Mouse (Mus musculus) hindbrain, postnatal 0 days (tissue): ENCODE measurements at regions not wholly inside any gene's neighbourhood (a gene's known extent, or its start where the extent isn't known, plus 50 kb on each side); places are given as distances from the start of the nearest gene placed in this dataset.

Experiments used
- ATAC-seq: fragments of 200-750 bp; cut with Nextera tagmentation; 2 replicates; pipeline ENCODE4 v1.8.0; 2017; ENCODE audit warnings: mild to moderate bottlenecking, moderate TSS enrichment, moderate library complexity
- DNase-seq: peaks from one replicate; pipeline ENCODE4 v3.0.0-alpha.2; 2015; ENCODE audit warnings: low spot score
- H3K27ac ChIP-seq: fragments of 300-500 bp; sonication (generic); 2 replicates; pipeline ENCODE4 v1.5.1; 2014; ENCODE audit warnings: mild to moderate bottlenecking
- H3K27me3 ChIP-seq: fragments of 300-500 bp; sonication (generic); 2 replicates; pipeline ENCODE4 v1.6.1; 2014; ENCODE audit warnings: low read length, mixed read lengths; ENCODE audit not compliant: insufficient read depth
- H3K36me3 ChIP-seq: fragments of 300-500 bp; sonication (generic); 2 replicates; pipeline ENCODE4 v1.6.1; 2014; ENCODE audit warnings: low read length, mixed read lengths; ENCODE audit not compliant: insufficient read depth
- H3K4me1 ChIP-seq: fragments of 300-500 bp; sonication (generic); 2 replicates; pipeline ENCODE4 v1.6.1; 2014; ENCODE audit warnings: antibody characterized with exemption, low read length, mixed read lengths; ENCODE audit not compliant: insufficient read depth
- H3K4me2 ChIP-seq: fragments of 300-500 bp; sonication (generic); 2 replicates; pipeline ENCODE4 v1.6.1; 2014; ENCODE audit warnings: low read depth, mild to moderate bottlenecking, low read length, moderate library complexity, mixed read lengths
- H3K4me3 ChIP-seq: fragments of 300-500 bp; sonication (generic); 2 replicates; pipeline ENCODE4 v1.5.1; 2014; ENCODE audit warnings: low read length
- H3K9ac ChIP-seq: fragments of 300-500 bp; sonication (generic); replicated peaks from 2 replicates; pipeline ENCODE4 v1.6.1; 2014; ENCODE audit warnings: mild to moderate bottlenecking, low read length, moderate library complexity, mixed read lengths
- H3K9me3 ChIP-seq: fragments of 300-500 bp; sonication (generic); 2 replicates; pipeline ENCODE4 v1.6.1; 2016; ENCODE audit warnings: low read length, mixed read lengths
- CTCF ChIP-seq: IDR thresholded peaks from 2 replicates; pipeline ENCODE4 v1.5.1; 2016; ENCODE audit warnings: antibody characterized with exemption, control low read depth, low read depth
- WGBS: fragments of 180-500 bp; shearing (Covaris S2); extraction: QIAGEN DNeasy Blood & Tissue Kit; methylation state at CpG from one replicate; pipeline ENCODE4 v1.1.7; 2014; 5-methylcytosine and 5-hydroxymethylcytosine counted together

DNA sequence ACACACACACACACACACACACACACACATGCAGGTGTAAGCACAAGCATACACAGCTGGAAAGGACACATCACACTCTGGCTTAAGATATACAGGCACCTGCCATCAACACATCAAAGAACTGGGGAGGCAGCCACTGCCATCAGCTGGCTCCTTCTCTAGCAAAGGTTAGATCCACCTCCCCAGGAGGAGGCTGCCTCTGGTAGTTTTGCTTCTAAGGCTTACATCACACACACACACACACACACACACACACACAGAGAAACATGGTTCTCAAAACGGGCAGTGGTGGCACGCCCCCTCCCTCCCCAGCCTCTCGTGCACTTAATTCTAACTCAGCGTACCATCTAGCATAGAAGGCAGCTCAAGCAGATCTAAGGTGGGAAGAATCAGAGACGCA, 126.9 kb upstream of the Zdhhc25 start:
- Histone ChIP-seq H3K4me2 (no peak overlapping the region), H3K36me3 (no peaks in the 10 kb centered on the region), H3K9me3 (no peaks in the 10 kb centered on the region), H3K27ac (no peak overlapping the region), H3K27me3 (no peaks in the 10 kb centered on the region), H3K4me3 (no peak overlapping the region), H3K4me1 (no peaks in the 10 kb centered on the region), H3K9ac (no peak overlapping the region)
- DNase-seq: no peak
- 60% methylated on average over 5 of the region's 5 CpGs for WGBS
- no peak for ATAC-seq
- no peak for TF ChIP-seq CTCF

DNA sequence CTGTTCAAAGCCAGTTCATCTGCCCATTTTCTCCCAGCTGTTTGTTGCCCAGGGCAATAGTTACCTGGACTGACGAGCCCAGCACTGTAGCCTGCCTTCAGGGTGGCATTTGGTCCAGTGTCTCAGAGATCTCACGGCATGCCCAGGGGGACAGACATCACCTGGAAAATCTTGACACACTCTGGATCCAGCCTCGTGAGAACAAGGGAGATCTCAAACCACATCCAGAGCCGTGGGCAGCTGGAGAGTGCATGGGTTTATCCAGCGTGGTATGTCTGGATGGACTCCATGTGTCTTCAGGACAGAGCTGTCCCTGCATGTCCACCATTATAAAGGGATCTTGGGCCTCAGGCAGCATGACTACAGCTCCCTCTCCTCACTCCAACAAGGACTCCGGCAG, 116.6 kb upstream of the Zdhhc25 start:
- Histone ChIP-seq H3K36me3 (no peaks in the 10 kb centered on the region), H3K27ac (no peak overlapping the region), H3K27me3 (no peaks in the 10 kb centered on the region), H3K4me2 (no peak overlapping the region), H3K9ac (no peak overlapping the region), H3K4me3 (no peak overlapping the region), H3K4me1 (no peaks in the 10 kb centered on the region), H3K9me3 (0 out of 2 replicates have a peak, but pooled peaks cover 3% of the 10 kb centered on the region)
- WGBS: 84% methylated on average over 6 of the region's 6 CpGs
- no peak for DNase-seq
- no peak for ATAC-seq
- TF ChIP-seq CTCF: no peak

DNA sequence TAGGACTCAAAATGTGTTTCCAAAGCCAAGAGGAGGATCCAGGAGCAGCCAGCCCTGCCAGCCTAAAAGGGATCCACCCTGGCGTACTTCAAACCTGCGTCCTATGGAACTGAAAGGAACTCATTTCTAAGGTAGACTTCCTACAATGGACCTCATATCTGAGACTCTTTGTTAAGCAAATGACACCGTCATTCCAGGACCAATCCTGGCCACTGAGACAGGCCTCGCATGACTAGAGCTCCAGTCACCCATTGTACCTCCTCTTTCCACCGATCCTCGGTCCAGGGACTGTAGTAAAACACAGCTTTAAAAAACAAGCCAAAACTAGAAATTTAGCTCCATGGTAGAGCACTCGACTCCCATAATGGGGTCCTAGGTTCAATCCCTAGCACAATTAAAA, 110.4 kb upstream of the Zdhhc25 start:
- Histone ChIP-seq H3K4me3 (no peak overlapping the region), H3K4me2 (no peak overlapping the region), H3K9me3 (no peaks in the 10 kb centered on the region), H3K9ac (no peak overlapping the region), H3K36me3 (no peaks in the 10 kb centered on the region), H3K27me3 (no peaks in the 10 kb centered on the region), H3K4me1 (no peaks in the 10 kb centered on the region), H3K27ac (no peak overlapping the region)
- WGBS: 87% methylated on average over 7 of the region's 7 CpGs
- DNase-seq (no peak), ATAC-seq (no peak)
- no peak for TF ChIP-seq CTCF

DNA sequence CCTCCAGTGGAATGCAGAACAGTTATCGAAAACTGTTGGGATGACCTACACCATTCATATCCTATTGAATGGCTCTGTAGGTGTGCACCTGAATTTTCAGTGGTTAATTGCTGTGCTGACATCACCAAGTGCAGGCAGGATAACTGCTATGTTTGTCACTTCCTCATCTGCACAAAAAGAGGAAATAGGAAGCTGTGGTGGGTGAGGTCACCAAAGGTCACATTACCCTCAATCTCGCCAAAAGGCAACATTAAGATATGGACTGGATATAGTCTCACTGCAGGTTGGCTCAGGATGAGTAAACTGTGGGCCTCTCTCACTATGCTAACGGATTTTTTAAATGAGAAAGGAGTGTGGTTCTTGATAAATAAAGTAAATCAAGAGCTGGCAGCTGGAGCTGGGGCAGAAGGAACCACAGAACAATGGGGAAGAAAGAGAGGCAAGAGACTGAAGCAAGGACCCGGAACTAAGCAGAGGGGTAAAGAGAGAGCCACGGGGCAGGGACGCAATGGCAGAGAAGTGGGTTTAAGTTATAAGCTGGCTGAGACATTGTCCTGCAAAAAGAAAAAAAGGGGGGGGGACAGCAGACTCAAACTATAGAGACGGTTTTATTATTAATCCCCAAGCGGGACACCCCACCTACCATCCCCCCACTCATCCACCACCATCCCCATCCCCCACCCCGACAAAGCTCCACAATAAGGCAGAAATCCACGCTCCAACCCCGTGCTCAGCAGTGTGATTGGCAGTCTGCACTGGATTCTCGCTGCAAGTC, 109.6 kb upstream of the Zdhhc25 start:
- no peak overlapping the region for H3K9ac ChIP-seq
- no peak for DNase-seq
- no peak for ATAC-seq
- H3K27me3 ChIP-seq: no peaks in the 10 kb centered on the region
- no peaks in the 10 kb centered on the region for H3K9me3 ChIP-seq
- H3K4me3 ChIP-seq: no peak overlapping the region
- TF ChIP-seq CTCF: no peak
- no peaks in the 10 kb centered on the region for H3K4me1 ChIP-seq
- H3K27ac ChIP-seq: no peak overlapping the region
- 49% methylated on average over 12 of the region's 12 CpGs for WGBS
- no peak overlapping the region for H3K4me2 ChIP-seq
- H3K36me3 ChIP-seq: no peaks in the 10 kb centered on the region

DNA sequence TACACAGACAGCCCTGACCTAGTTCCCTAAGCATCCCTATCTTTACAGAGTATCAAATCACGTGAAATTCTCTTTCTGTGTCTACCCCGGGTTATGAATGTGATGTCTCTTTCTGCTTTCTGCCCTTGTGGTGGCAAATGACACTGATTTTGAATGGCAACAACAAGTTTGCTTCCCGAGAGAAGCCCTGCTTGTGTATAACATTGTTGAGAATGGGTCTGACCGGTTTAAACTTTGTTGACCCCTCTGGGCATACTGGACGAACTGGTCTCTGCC, 109.1 kb upstream of the Zdhhc25 start:
- WGBS: 62% methylated on average over 5 of the region's 5 CpGs
- TF ChIP-seq CTCF: no peak

DNA sequence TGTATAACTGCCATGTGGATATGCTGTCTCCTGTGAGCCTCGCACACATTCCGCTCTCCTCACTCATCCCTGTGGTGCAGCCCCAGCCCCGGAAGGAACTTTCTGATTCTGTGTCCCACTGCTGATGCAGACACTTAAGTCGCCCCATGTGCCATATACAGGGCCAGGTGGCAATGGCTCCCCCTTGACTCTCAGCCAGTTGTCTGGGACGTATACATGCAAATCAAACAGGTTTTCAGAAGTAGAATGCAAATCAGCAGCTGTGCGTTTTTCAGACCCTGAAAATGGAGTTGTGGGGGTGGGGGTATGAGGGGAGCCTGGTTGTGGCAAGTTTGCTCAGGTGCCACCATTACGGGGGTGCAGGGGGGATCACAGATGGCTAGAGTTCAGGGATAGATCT, 102.1 kb upstream of the Zdhhc25 start:
- no peak for TF ChIP-seq CTCF
- no peak for DNase-seq
- Histone ChIP-seq H3K9ac (no peak overlapping the region), H3K4me1 (0 out of 2 replicates have a peak, but pooled peaks cover 3% of the 10 kb centered on the region), H3K4me2 (no peak overlapping the region), H3K27me3 (no peaks in the 10 kb centered on the region), H3K4me3 (no peak overlapping the region), H3K27ac (no peak overlapping the region), H3K9me3 (no peaks in the 10 kb centered on the region), H3K36me3 (no peaks in the 10 kb centered on the region)
- WGBS: 80% methylated on average over 7 of the region's 7 CpGs
- no peak for ATAC-seq

More for the DNA sequence above, 109.1 kb upstream of the Zdhhc25 start:
- Histone ChIP-seq H3K4me3 (no peak overlapping the region), H3K27ac (no peak overlapping the region), H3K9ac (no peak overlapping the region), H3K36me3 (no peaks in the 10 kb centered on the region), H3K27me3 (no peaks in the 10 kb centered on the region), H3K4me2 (no peak overlapping the region), H3K4me1 (no peaks in the 10 kb centered on the region), H3K9me3 (no peaks in the 10 kb centered on the region)
- DNase-seq (no peak), ATAC-seq (no peak)

DNA sequence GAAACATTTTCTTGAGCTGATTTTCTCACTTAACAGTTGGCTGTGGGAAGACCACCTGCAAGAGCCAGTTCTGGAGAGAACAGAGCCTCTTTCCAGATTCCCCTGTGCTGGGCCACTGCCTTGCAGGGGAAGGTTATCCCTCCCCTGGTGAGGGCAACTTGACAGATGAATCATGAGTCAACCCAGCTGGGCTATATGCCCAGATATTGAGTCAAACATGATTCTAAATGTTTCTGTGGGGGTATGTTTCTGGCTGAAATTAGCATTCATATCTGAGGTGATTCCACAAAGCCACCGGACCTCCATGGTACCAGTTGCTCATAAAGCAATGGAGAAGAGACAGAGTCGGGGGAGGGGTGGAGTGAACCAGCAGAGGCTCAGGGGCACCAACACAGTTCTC, 97.8 kb upstream of the Zdhhc25 start:
- no peak for ATAC-seq

More for the DNA sequence above, 97.8 kb upstream of the Zdhhc25 start:
- no peak for TF ChIP-seq CTCF
- no peak overlapping the region for H3K4me3 ChIP-seq
- H3K27ac ChIP-seq: no peak overlapping the region
- H3K4me1 ChIP-seq: peaks cover 3% of the 10 kb centered on the region; the same call in 1 of the 2 replicates
- no peaks in the 10 kb centered on the region for H3K36me3 ChIP-seq
- WGBS: 70% methylated on average over 2 of the region's 2 CpGs
- no peak overlapping the region for H3K4me2 ChIP-seq
- H3K27me3 ChIP-seq: no peaks in the 10 kb centered on the region
- no peaks in the 10 kb centered on the region for H3K9me3 ChIP-seq
- DNase-seq: no peak
- H3K9ac ChIP-seq: no peak overlapping the region
